Mouse (Mus musculus): Measurements from ENCODE around the gene Glt6d1.

Glt6d1 gene

GRCm38 (mm10) chr2:25775991-25776390 is 39.7 kb downstream of the Glt6d1 start:
- Histone ChIP-seq H3K36me3 (ENCODE audit: control insufficient read depth, insufficient read depth, low read length, poor library complexity, severe bottlenecking) (no peaks in the 10 kb centered on the region), H3K27me3 (ENCODE audit: control insufficient read depth, insufficient read depth, low read length, poor library complexity, severe bottlenecking) (no peaks in the 10 kb centered on the region)
- DNase-seq (ENCODE audit: low read depth, low spot score), result no peak

- DNase-seq (ENCODE audit: low read depth, low spot score), result no peak
- Histone ChIP-seq H3K27me3 (ENCODE audit: control insufficient read depth, insufficient read depth, low read length, poor library complexity, severe bottlenecking) (no peaks in the 10 kb centered on the region), H3K36me3 (ENCODE audit: control insufficient read depth, insufficient read depth, low read length, poor library complexity, severe bottlenecking) (no peaks in the 10 kb centered on the region)
Measured at GRCm38 (mm10) chr2:25774640-25775039, 41.0 kb downstream of the Glt6d1 start.

- Histone ChIP-seq H3K36me3 (ENCODE audit: control insufficient read depth, insufficient read depth, low read length, poor library complexity, severe bottlenecking) (no peaks in the 10 kb centered on the region), H3K27me3 (ENCODE audit: control insufficient read depth, insufficient read depth, low read length, poor library complexity, severe bottlenecking) (no peaks in the 10 kb centered on the region)
- DNase-seq (ENCODE audit: low read depth, low spot score), result no peak
Measured at GRCm38 (mm10) chr2:25773507-25773906, 42.1 kb downstream of the Glt6d1 start.

DNA sequence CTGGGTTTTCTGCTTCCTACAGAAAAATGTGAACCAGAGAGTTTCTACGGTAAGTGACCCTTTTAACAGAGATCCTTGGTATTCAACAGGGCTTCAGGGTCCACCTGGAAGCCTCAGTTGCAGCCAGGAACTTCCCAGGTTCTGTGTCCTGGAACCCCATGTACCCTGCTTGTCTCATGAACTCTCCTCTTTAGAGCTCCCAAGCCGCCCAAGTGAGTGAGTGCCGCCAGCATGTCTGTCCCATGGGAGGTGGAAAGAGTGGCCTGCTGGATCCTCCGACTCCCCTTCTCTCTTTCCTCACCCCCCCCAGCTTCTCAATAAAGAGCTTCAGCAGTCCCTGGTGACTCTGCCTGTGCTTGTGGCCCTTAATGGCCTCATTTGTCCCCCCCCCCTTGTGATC is 47.9 kb downstream of the Glt6d1 start:
- Histone ChIP-seq H3K27me3 (ENCODE audit: control insufficient read depth, insufficient read depth, low read length, poor library complexity, severe bottlenecking) (no peaks in the 10 kb centered on the region), H3K36me3 (ENCODE audit: control insufficient read depth, insufficient read depth, low read length, poor library complexity, severe bottlenecking) (no peaks in the 10 kb centered on the region)
- DNase-seq (ENCODE audit: low read depth, low spot score), result no peak

GRCm38 (mm10) chr2:25765269-25765668 is 50.4 kb downstream of the Glt6d1 start, which contains the start of gene Lcn3:
Gene Lcn3 (plus strand): TSS chr2:25765569.
- Histone ChIP-seq H3K27me3 (ENCODE audit: control insufficient read depth, insufficient read depth, low read length, poor library complexity, severe bottlenecking) (no peaks in the 10 kb centered on the region), H3K36me3 (ENCODE audit: control insufficient read depth, insufficient read depth, low read length, poor library complexity, severe bottlenecking) (no peaks in the 10 kb centered on the region)
- DNase-seq (ENCODE audit: low read depth, low spot score), result no peak

DNA sequence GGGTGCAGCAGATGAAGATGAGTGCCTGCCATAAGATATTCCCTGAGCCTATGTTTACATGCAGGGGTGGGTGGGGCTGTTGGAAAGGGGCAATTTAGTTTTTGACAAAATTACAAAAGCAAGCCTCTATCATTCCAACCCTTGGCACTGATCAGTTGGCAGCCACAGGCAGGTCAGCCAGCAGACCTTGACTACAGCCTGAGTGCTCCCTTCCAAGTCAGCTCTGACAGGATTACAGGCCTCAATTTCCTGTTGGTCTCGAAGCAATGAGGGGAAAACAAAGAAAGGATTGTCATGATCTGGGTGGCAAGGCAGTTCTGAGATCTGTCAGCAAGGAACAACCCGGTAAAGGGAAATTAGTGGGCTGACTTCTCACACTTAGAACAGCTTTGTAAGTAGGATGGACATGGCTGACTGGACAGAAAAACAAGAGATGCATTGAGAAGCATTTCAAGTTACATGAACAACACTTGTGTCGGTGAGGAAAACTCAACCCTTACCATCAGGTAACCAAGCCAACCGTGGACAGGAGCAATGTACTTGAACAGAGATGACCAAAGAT is 57.5 kb downstream of the Glt6d1 start:
- no peak for DNase-seq (ENCODE audit: low read depth, low spot score)

DNA sequence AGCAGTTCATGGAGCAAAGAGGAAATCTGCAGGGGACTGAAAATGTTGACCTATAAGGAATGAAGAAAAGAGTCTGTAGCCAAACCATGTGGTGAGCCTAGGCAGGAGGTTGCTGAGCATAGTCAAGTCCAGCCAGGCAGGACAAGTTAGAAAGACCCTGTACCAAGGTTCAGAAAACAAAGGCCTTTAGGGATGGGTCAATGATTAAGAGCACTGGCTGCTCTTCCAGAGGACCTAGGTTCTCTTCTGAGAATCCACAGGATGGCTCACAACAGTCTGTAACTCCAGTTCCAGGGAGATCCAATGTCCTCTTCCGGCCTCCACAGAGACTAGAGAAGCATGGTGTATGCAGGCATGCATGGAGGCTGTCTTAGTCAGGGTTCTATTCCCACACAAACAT is 61.4 kb downstream of the Glt6d1 start:
- no peak for DNase-seq (ENCODE audit: low read depth, low spot score)
- Histone ChIP-seq H3K36me3 (ENCODE audit: control insufficient read depth, insufficient read depth, low read length, poor library complexity, severe bottlenecking) (no peaks in the 10 kb centered on the region), H3K27me3 (ENCODE audit: control insufficient read depth, insufficient read depth, low read length, poor library complexity, severe bottlenecking) (no peaks in the 10 kb centered on the region)

More for the DNA sequence above, 57.5 kb downstream of the Glt6d1 start:
- Histone ChIP-seq H3K27me3 (ENCODE audit: control insufficient read depth, insufficient read depth, low read length, poor library complexity, severe bottlenecking) (no peaks in the 10 kb centered on the region), H3K36me3 (ENCODE audit: control insufficient read depth, insufficient read depth, low read length, poor library complexity, severe bottlenecking) (no peaks in the 10 kb centered on the region)

Measured in splenic B cell, adult 2 months (primary cell).